Mouse (Mus musculus) forebrain, embryonic 11.5 days (tissue): ENCODE measurements around the gene Gramd4. TPM values are rescaled to one million over a fixed set of nuclear protein-coding genes. Genes with fewer than 3 reads are reported as not detected.

Source experiments
- ATAC-seq: fragments of 200-750 bp; cut with Nextera tagmentation; replicated peaks from 2 replicates; pipeline ENCODE4 v1.8.0; 2017; ENCODE audit warnings: moderate TSS enrichment; ENCODE audit not compliant: low FRiP score
- DNase-seq: peaks from one replicate; pipeline ENCODE4 v3.0.0-alpha.2; 2017; ENCODE audit warnings: low spot score
- H3K27ac ChIP-seq: fragments of 300-500 bp; sonication (generic); 2 replicates; pipeline ENCODE4 v1.5.1; 2014; ENCODE audit warnings: low read depth, low read length
- H3K27me3 ChIP-seq: fragments of 300-500 bp; sonication (generic); 2 replicates; pipeline ENCODE4 v1.6.1; 2014; ENCODE audit warnings: mild to moderate bottlenecking, low read length, mixed read lengths; ENCODE audit not compliant: control insufficient read depth, insufficient read depth
- H3K36me3 ChIP-seq: fragments of 300-500 bp; sonication (generic); 2 replicates; pipeline ENCODE4 v1.6.1; 2014; ENCODE audit warnings: mild to moderate bottlenecking, low read length, moderate library complexity, mixed read lengths; ENCODE audit not compliant: control insufficient read depth, insufficient read depth
- H3K4me1 ChIP-seq: fragments of 300-500 bp; sonication (generic); replicated peaks from 2 replicates; pipeline ENCODE4 v1.6.1; 2014; ENCODE audit warnings: low read length, mixed read lengths; ENCODE audit not compliant: control insufficient read depth, insufficient read depth
- H3K4me2 ChIP-seq: fragments of 300-500 bp; sonication (generic); 2 replicates; pipeline ENCODE4 v1.6.1; 2014; ENCODE audit warnings: low read depth, mild to moderate bottlenecking, low read length, moderate library complexity, mixed read lengths; ENCODE audit not compliant: severe bottlenecking
- H3K4me3 ChIP-seq: fragments of 300-500 bp; sonication (generic); 2 replicates; pipeline ENCODE4 v1.5.1; 2014; ENCODE audit warnings: low read depth, low read length
- H3K9ac ChIP-seq: fragments of 300-500 bp; sonication (generic); 2 replicates; pipeline ENCODE4 v1.6.1; 2014; ENCODE audit warnings: low read length
- H3K9me3 ChIP-seq: fragments of 300-500 bp; sonication (generic); 2 replicates; pipeline ENCODE4 v1.6.1; 2016; ENCODE audit warnings: low read length, mixed read lengths; ENCODE audit not compliant: control insufficient read depth
- WGBS: fragments of 180-500 bp; shearing (Covaris S2); extraction: QIAGEN DNeasy Blood & Tissue Kit; methylation state at CpG from one replicate; pipeline ENCODE4 v1.1.7; 2014; 5-methylcytosine and 5-hydroxymethylcytosine counted together
- polyA plus RNA-seq: library from polyadenylated mRNA; unstranded; fragments of >200 nt; fragmentation: Nextera tagmentation; extraction: Ambion mirVana; gene quantifications from 2 replicates; pipeline ENCODE4 v1.2.1, GENCODE M21; 2014

The Gramd4 gene
- polyA plus RNA-seq, result 15.5 and 16.6 TPM in 2 replicates

GRCm38 (mm10) chr15:86057413-86057812 is at the start of gene Gramd4:
Gene Gramd4 (plus strand): TSS chr15:86057695.
- ATAC-seq (no peak), DNase-seq (no peak)
- H3K9ac ChIP-seq, result peak within 1 kb of the TSS; percentile 91
- no peaks in the 10 kb centered on the region for H3K36me3 ChIP-seq
- peak within 1 kb of the TSS; percentile 87 for H3K4me2 ChIP-seq
- 35% methylated on average over 6 of the region's 6 CpGs for WGBS
- peak within 1 kb of the TSS; percentile 86 for H3K4me3 ChIP-seq
- no peaks in the 10 kb centered on the region; the same call in 1 of the 2 replicates for H3K27me3 ChIP-seq
- no peaks in the 10 kb centered on the region for H3K9me3 ChIP-seq
- H3K27ac ChIP-seq, result no peak within 1 kb of the TSS; the same call in 1 of the 2 replicates
- peaks cover 16% of the 10 kb centered on the region; the same call in 1 of the 2 replicates for H3K4me1 ChIP-seq

GRCm38 (mm10) chr15:86013130-86013529 is 44.4 kb upstream of the Gramd4 start:
- H3K4me1 ChIP-seq, result peaks cover 12% of the 10 kb centered on the region
- no peak overlapping the region for H3K4me2 ChIP-seq
- no peak overlapping the region for H3K9ac ChIP-seq
- H3K4me3 ChIP-seq, result no peak overlapping the region
- H3K27ac ChIP-seq, result no peak overlapping the region
- WGBS, result 8% methylated on average over 2 of the region's 2 CpGs
- H3K36me3 ChIP-seq, result no peaks in the 10 kb centered on the region
- ATAC-seq (peak; percentile 63; the same call in 1 of the 2 replicates), DNase-seq (peak; percentile 66)
- H3K9me3 ChIP-seq, result no peaks in the 10 kb centered on the region
- H3K27me3 ChIP-seq, result no peaks in the 10 kb centered on the region

DNA sequence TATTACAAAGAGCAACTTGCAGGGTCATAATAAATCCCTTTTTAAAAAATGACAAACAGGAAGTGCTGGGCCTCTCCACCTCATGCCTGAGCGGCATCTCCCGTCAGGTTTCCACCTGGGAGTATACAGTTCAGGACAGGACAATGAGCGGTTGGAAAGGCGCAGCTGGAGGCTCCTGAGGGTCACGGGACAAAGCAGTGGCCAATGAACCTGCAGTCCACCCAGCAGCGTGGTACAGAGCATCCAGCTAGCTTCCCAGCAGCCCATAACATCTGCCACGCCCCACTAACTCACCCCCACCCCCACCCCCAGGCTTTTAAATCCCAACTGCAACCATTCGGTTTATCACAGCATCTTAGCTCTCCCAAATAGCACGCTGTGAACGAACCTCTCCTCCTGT is 43.8 kb upstream of the Gramd4 start:
- H3K27me3 ChIP-seq, result no peaks in the 10 kb centered on the region
- ATAC-seq, result peak; percentile 49
- peaks cover under 1% of the 10 kb centered on the region; the same call in 1 of the 2 replicates for H3K9me3 ChIP-seq
- no peaks in the 10 kb centered on the region for H3K36me3 ChIP-seq
- no peak overlapping the region for H3K4me3 ChIP-seq
- WGBS, result 22% methylated on average over 10 of the region's 10 CpGs
- H3K4me2 ChIP-seq, result no peak overlapping the region
- peaks cover 12% of the 10 kb centered on the region for H3K4me1 ChIP-seq
- H3K9ac ChIP-seq, result 0 out of 2 replicates have a peak overlapping the region, but pooled peaks have one; percentile 4
- H3K27ac ChIP-seq, result no peak overlapping the region
- no peak for DNase-seq

GRCm38 (mm10) chr15:86015026-86015425 is 42.5 kb upstream of the Gramd4 start:
- H3K36me3 ChIP-seq, result no peaks in the 10 kb centered on the region
- H3K4me2 ChIP-seq, result no peak overlapping the region
- H3K9me3 ChIP-seq, result peaks cover 3% of the 10 kb centered on the region; the same call in 1 of the 2 replicates
- no peaks in the 10 kb centered on the region for H3K27me3 ChIP-seq
- H3K4me1 ChIP-seq, result peaks cover 12% of the 10 kb centered on the region
- ATAC-seq (no peak), DNase-seq (no peak)
- WGBS, result 85% methylated on average over 7 of the region's 7 CpGs
- H3K9ac ChIP-seq, result no peak overlapping the region
- no peak overlapping the region for H3K4me3 ChIP-seq
- no peak overlapping the region for H3K27ac ChIP-seq

DNA sequence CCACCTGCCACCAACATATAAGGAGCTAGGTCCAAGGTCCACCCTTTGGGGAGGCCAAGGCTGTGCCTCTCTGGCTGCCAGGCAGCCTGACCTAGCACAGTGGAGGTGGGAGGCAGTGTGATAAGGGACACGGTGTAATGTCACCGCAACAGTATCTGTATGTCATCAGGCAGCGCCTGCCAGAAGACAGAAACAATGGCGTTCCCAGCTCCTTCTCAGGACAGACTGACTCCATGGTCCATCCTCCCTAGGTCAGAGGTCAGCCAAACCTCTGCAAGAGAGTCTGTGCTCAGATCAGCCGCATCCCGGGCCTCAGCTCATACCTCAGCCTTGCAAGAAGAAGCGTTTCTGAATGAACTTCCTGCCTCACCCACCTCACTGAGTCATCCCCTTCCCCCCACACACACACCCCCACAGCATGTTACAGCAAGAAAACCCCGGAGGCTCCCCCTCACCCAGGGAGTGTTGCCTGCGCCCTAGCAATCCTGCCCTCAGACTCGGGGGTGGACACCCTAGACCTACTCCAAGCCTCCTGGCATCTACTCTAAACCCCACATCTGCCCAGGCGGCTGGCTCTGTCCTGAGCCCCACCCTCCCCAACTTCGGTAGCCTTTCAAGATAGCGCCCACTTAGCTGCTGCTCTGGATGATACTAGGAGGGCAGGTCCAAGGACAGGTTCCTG is 41.5 kb upstream of the Gramd4 start:
- 79% methylated on average over 13 of the region's 13 CpGs for WGBS
- no peak overlapping the region for H3K4me2 ChIP-seq
- no peaks in the 10 kb centered on the region for H3K27me3 ChIP-seq
- H3K4me1 ChIP-seq, result peaks cover 12% of the 10 kb centered on the region
- no peak overlapping the region for H3K9ac ChIP-seq
- no peaks in the 10 kb centered on the region for H3K36me3 ChIP-seq
- H3K4me3 ChIP-seq, result no peak overlapping the region
- H3K27ac ChIP-seq, result no peak overlapping the region
- ATAC-seq (no peak), DNase-seq (no peak)
- H3K9me3 ChIP-seq, result peaks cover 3% of the 10 kb centered on the region; the same call in 1 of the 2 replicates

DNA sequence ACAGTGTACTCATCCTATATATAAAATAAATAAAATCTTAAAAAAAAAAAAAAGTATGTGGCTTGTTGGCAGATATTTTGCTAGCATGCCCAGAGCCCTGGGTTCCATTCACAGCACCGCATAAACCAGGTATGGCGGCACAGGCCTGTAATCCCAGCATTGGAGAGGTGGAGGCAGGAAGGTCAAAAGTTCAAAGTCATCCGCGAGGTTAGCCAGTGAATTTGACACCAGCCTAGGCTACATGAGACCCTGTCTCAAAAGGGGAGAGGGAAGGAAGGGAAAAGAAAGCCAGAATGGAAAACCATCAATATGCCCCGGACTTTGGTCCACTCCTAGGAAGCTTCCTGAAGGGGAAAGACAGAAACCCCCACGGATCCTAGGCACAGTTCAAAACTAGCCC is 40.2 kb upstream of the Gramd4 start:
- Histone ChIP-seq H3K4me2 (no peak overlapping the region), H3K4me3 (no peak overlapping the region), H3K9me3 (peaks cover 3% of the 10 kb centered on the region; the same call in 1 of the 2 replicates), H3K27ac (no peak overlapping the region), H3K4me1 (peaks cover 12% of the 10 kb centered on the region), H3K36me3 (no peaks in the 10 kb centered on the region), H3K27me3 (no peaks in the 10 kb centered on the region), H3K9ac (no peak overlapping the region)
- 92% methylated on average over 6 of the region's 6 CpGs for WGBS
- no peak for ATAC-seq
- DNase-seq, result no peak

DNA sequence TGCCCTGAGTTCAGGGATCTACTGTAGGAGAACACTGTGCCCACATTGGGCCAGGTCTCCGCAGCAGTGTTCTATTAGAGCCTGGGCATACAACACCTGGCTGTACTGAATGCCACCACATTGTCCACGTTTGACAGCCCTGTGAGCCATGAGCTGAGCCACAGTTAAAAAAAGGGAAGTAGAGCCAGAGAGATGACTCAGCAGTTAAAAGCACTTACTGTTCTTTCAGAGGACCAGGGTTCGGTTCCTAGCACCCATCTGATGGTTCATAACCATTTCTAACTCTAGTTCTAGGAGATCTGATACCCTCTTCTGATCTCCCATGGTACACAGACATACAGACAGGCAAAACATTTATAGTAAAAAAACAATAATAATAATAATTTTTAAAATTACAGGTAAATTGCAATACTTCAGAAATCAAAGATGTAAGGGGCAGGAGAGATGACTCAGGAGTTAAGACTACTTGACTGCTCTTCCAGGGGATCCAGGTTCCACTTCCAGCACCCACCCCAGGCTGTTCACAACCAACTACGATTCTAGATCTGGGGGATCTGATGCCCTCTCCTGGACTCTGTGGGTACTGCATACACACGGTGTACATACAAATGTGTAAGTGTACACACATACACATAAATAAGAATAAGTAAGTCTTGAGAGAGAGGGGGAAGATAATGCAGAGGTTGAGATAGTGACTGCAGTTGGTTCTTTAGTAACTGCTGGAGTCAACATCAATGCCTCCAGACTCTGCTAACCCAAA is 38.6 kb upstream of the Gramd4 start:
- no peak for ATAC-seq
- Histone ChIP-seq H3K4me3 (no peak overlapping the region), H3K9me3 (peaks cover 3% of the 10 kb centered on the region; the same call in 1 of the 2 replicates), H3K4me2 (no peak overlapping the region), H3K9ac (no peak overlapping the region), H3K27ac (no peak overlapping the region), H3K36me3 (no peaks in the 10 kb centered on the region), H3K4me1 (peaks cover 2% of the 10 kb centered on the region), H3K27me3 (no peaks in the 10 kb centered on the region)
- 95% methylated on average over 5 of the region's 5 CpGs for WGBS
- DNase-seq, result no peak

DNA sequence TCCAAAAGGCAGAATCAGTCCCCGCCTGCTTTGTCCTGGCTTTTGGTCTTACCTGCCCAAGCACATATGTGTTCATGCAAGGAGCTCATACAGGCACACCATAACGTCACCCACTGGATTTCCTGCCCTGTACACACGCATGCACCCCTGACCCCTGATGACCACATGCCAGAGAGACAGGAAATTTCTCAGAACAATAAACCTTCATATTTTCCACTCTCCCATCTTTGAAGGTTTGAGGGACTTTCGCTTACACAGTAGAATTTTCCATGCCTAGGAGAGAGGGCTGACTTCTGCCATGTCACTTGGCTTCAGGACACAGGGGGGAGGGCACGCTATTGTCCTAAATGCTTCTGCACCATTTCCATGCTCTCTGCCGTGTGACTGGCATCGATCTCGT is 37.5 kb upstream of the Gramd4 start:
- Histone ChIP-seq H3K9ac (no peak overlapping the region), H3K4me3 (no peak overlapping the region), H3K27me3 (no peaks in the 10 kb centered on the region), H3K4me2 (no peak overlapping the region), H3K27ac (no peak overlapping the region), H3K36me3 (no peaks in the 10 kb centered on the region), H3K4me1 (no peaks in the 10 kb centered on the region), H3K9me3 (peaks cover 3% of the 10 kb centered on the region; the same call in 1 of the 2 replicates)
- 87% methylated on average over 8 of the region's 8 CpGs for WGBS
- ATAC-seq (no peak), DNase-seq (no peak)
